ENCODE assay signal across 7 mouse cellular contexts in genomic region chr13:38036343-38037043, GRCm38 (mm10). TPM values are rescaled to one million over a fixed set of nuclear protein-coding genes. Genes with fewer than 3 reads are reported as not detected.
DNase-seq lines count a peak whose midpoint lies in the region; ATAC-seq and TF ChIP-seq lines count a peak whose summit lies in the region.

Gene Riok1, plus strand, starts transcription at chr13:38036995.

- H3K36me3 ChIP-seq in forebrain, embryonic 14.5 days (ENCODE audit: control insufficient read depth, insufficient read depth, low read length): peaks cover 16% of the 10 kb centered on the region
- peaks cover 19% of the 10 kb centered on the region for H3K36me3 ChIP-seq in intestine, postnatal 0 days (ENCODE audit: control insufficient read depth, insufficient read depth)
- peaks cover 20% of the 10 kb centered on the region for H3K36me3 ChIP-seq in liver, embryonic 15.5 days (replicated peaks)
- peaks cover 17% of the 10 kb centered on the region for H3K36me3 ChIP-seq in neural tube, embryonic 15.5 days

- H3K4me3 ChIP-seq in brown adipose tissue, adult 24 weeks (ENCODE audit: insufficient read depth, low read depth, low read length): peak within 1 kb of the TSS; percentile 76
- peak within 1 kb of the TSS; percentile 77 for H3K4me3 ChIP-seq in forebrain, embryonic 14.5 days (ENCODE audit: low read depth, low read length)
- H3K4me3 ChIP-seq in intestine, postnatal 0 days (ENCODE audit: low read depth, low read length): peak within 1 kb of the TSS; percentile 85
- H3K4me3 ChIP-seq in liver, embryonic 15.5 days (replicated peaks): peak within 1 kb of the TSS; percentile 86
- H3K4me3 ChIP-seq in neural tube, embryonic 15.5 days (replicated peaks): peak within 1 kb of the TSS; percentile 86

- peak; percentile 15 for DNase-seq in 3T3-L1 (ENCODE audit: low read depth, low spot score)
- DNase-seq in B cell, adult 2 months: peak; percentile 31 to 34
- DNase-seq in forebrain, embryonic 14.5 days (ENCODE audit: low spot score): no peak

- 12% methylated on average over 37 of the region's 37 CpGs for WGBS in forebrain, embryonic 14.5 days
- 7% methylated on average over 37 of the region's 37 CpGs for WGBS in intestine, postnatal 0 days
- 4% methylated on average over 37 of the region's 37 CpGs for WGBS in liver, embryonic 15.5 days (ENCODE audit: insufficient replicate concordance)
- 10% methylated on average over 37 of the region's 37 CpGs for WGBS in neural tube, embryonic 15.5 days

- TF ChIP-seq CTCF in intestine, postnatal 0 days (IDR thresholded peaks at IDR 0.05; ENCODE audit: low read depth): no peak

- H3K27ac ChIP-seq in brown adipose tissue, adult 24 weeks (replicated peaks; ENCODE audit: low read depth, low read length): peak within 1 kb of the TSS; percentile 65
- peak within 1 kb of the TSS; percentile 64; the same call in 1 of the 2 replicates for H3K27ac ChIP-seq in forebrain, embryonic 14.5 days (ENCODE audit: low read depth, low read length)
- H3K27ac ChIP-seq in intestine, postnatal 0 days (ENCODE audit: low read depth, low read length): peak within 1 kb of the TSS; percentile 74
- peak within 1 kb of the TSS; percentile 85 for H3K27ac ChIP-seq in liver, embryonic 15.5 days (replicated peaks)
- peak within 1 kb of the TSS; percentile 88 for H3K27ac ChIP-seq in neural tube, embryonic 15.5 days (replicated peaks)

- no peaks in the 10 kb centered on the region for H3K9me3 ChIP-seq in forebrain, embryonic 14.5 days (replicated peaks; ENCODE audit: control insufficient read depth, low read length)
- H3K9me3 ChIP-seq in intestine, postnatal 0 days (ENCODE audit: control insufficient read depth): no peaks in the 10 kb centered on the region
- no peaks in the 10 kb centered on the region for H3K9me3 ChIP-seq in liver, embryonic 15.5 days (replicated peaks)
- H3K9me3 ChIP-seq in neural tube, embryonic 15.5 days (replicated peaks): no peaks in the 10 kb centered on the region

- H3K27me3 ChIP-seq in forebrain, embryonic 14.5 days (replicated peaks; ENCODE audit: control insufficient read depth, insufficient read depth, low read length): no peaks in the 10 kb centered on the region
- H3K27me3 ChIP-seq in intestine, postnatal 0 days (replicated peaks; ENCODE audit: control insufficient read depth, insufficient read depth, low read length): no peaks in the 10 kb centered on the region
- no peaks in the 10 kb centered on the region for H3K27me3 ChIP-seq in liver, embryonic 15.5 days
- no peaks in the 10 kb centered on the region for H3K27me3 ChIP-seq in neural tube, embryonic 15.5 days (replicated peaks)

- ATAC-seq in forebrain, embryonic 14.5 days: peak; percentile 68
- peak; percentile 65 for ATAC-seq in intestine, postnatal 0 days
- ATAC-seq in liver, embryonic 15.5 days (ENCODE audit: insufficient read depth): peak; percentile 78
- ATAC-seq in neural tube, embryonic 15.5 days (ENCODE audit: low FRiP score): peak; percentile 75

- peak within 1 kb of the TSS; percentile 86 for H3K9ac ChIP-seq in forebrain, embryonic 14.5 days (ENCODE audit: low read length)
- peak within 1 kb of the TSS; percentile 94 for H3K9ac ChIP-seq in intestine, postnatal 0 days (ENCODE audit: low read depth, low read length)
- peak within 1 kb of the TSS; percentile 88 for H3K9ac ChIP-seq in liver, embryonic 15.5 days
- H3K9ac ChIP-seq in neural tube, embryonic 15.5 days (replicated peaks): peak within 1 kb of the TSS; percentile 77

- peak within 1 kb of the TSS; percentile 88 for H3K4me2 ChIP-seq in forebrain, embryonic 14.5 days (ENCODE audit: low read length)
- H3K4me2 ChIP-seq in intestine, postnatal 0 days (replicated peaks; ENCODE audit: low read depth): peak within 1 kb of the TSS; percentile 73
- peak within 1 kb of the TSS; percentile 85 for H3K4me2 ChIP-seq in liver, embryonic 15.5 days
- H3K4me2 ChIP-seq in neural tube, embryonic 15.5 days: peak within 1 kb of the TSS; percentile 95

- no peaks in the 10 kb centered on the region for H3K4me1 ChIP-seq in brown adipose tissue, adult 24 weeks (ENCODE audit: control insufficient read depth, insufficient read depth, insufficient read length, low read length)
- H3K4me1 ChIP-seq in forebrain, embryonic 14.5 days (ENCODE audit: control insufficient read depth, insufficient read depth, low read length): peaks cover 10% of the 10 kb centered on the region
- 0 out of 2 replicates have a peak, but pooled peaks cover 2% of the 10 kb centered on the region for H3K4me1 ChIP-seq in intestine, postnatal 0 days (replicated peaks; ENCODE audit: control insufficient read depth, insufficient read depth, low read length)
- H3K4me1 ChIP-seq in liver, embryonic 15.5 days (replicated peaks): peaks cover 28% of the 10 kb centered on the region
- H3K4me1 ChIP-seq in neural tube, embryonic 15.5 days: peaks cover 24% of the 10 kb centered on the region

RNA-seq across cellular contexts. Expression of gene Riok1, which starts in this region (rescaled TPM):
- polyA plus RNA-seq in brown adipose tissue, adult 24 weeks (2012; ENCODE audit: insufficient read depth, insufficient read length, missing spikeins): 8.4 and 12.3 TPM in 2 replicates
- 40.4 and 42.2 TPM in 2 replicates for polyA plus RNA-seq in forebrain, embryonic 14.5 days (2014; fragmentation: Nextera tagmentation; extraction: Ambion mirVana)
- 15.7 and 20.6 TPM in 2 replicates for polyA plus RNA-seq in intestine, postnatal 0 days (2015; fragmentation: Nextera tagmentation; extraction: Ambion mirVana)
- polyA plus RNA-seq in liver, embryonic 15.5 days (2015; fragmentation: Nextera tagmentation; extraction: Ambion mirVana): 17.7 and 19.0 TPM in 2 replicates
- 51.7 and 54.4 TPM in 2 replicates for polyA plus RNA-seq in neural tube, embryonic 15.5 days (2015; fragmentation: Nextera tagmentation; extraction: Ambion mirVana)
